Mouse (Mus musculus) erythroblast, embryonic 14.5 days (primary cell): Measurements from ENCODE around the gene Dnah7c.

Experiments
- GATA1 ChIP-seq: IDR thresholded peaks from 2 replicates; pipeline ENCODE4 v1.6.1; 2012; ENCODE audit warnings: low read length, inconsistent platforms, mixed read lengths
- TAL1 ChIP-seq: IDR thresholded peaks from 3 replicates; pipeline ENCODE4 v1.6.1; 2012; ENCODE audit warnings: low read length, inconsistent platforms, mixed read lengths

DNA sequence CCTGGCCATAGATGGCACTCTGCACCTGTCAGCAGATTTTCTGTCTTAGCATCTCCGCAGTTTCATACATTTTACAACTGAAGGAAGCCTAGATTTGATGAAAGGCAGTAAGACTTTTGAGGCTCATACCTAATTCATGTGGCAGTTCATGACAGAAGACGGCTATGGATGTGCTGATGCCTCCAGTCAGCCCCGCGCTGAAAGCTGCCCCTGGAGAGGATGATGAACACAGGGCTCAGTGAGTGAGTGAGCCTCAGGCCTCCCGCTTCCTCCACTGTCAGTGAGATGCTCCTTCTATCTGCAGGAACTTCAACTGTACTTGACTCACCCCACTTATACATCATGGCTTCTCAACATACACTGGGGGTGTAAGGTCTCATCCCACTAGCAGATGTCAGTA lies 392.5 kb downstream of the Dnah7c start:
- TF ChIP-seq GATA1: no peak
- TF ChIP-seq TAL1: no peak
